Mouse (Mus musculus) liver, postnatal 0 days (tissue): ENCODE results near the gene Tax1bp3. TPM values are rescaled to one million over a fixed set of nuclear protein-coding genes. Genes with fewer than 3 reads are reported as not detected.

ENCODE experiments used
- ATAC-seq: fragments of 200-750 bp; cut with Nextera tagmentation; 2 replicates; pipeline ENCODE4 v1.8.0; 2017; ENCODE audit warnings: mild to moderate bottlenecking, moderate library complexity
- DNase-seq: peaks from one replicate; pipeline ENCODE4 v3.0.0-alpha.2; 2016
- H3K27ac ChIP-seq: fragments of 300-500 bp; sonication (generic); 2 replicates; pipeline ENCODE4 v1.5.1; 2014; ENCODE audit warnings: antibody characterized with exemption, moderate library complexity, mild to moderate bottlenecking, low read depth
- H3K27me3 ChIP-seq: fragments of 300-500 bp; sonication (generic); 2 replicates; pipeline ENCODE4 v1.6.1; 2014; ENCODE audit warnings: low read length, control low read depth, mixed read lengths; ENCODE audit not compliant: insufficient read depth
- H3K36me3 ChIP-seq: fragments of 300-500 bp; sonication (generic); replicated peaks from 2 replicates; pipeline ENCODE4 v1.6.1; 2014; ENCODE audit warnings: mild to moderate bottlenecking, control low read depth, low read length, moderate library complexity, mixed read lengths; ENCODE audit not compliant: insufficient read depth
- H3K4me1 ChIP-seq: fragments of 300-500 bp; sonication (generic); 2 replicates; pipeline ENCODE4 v1.6.1; 2014; ENCODE audit warnings: antibody characterized with exemption, mild to moderate bottlenecking, control low read depth; ENCODE audit not compliant: insufficient read depth
- H3K4me2 ChIP-seq: fragments of 300-500 bp; sonication (generic); 2 replicates; pipeline ENCODE4 v1.6.1; 2014; ENCODE audit warnings: low read depth, mild to moderate bottlenecking, low read length, moderate library complexity, mixed read lengths
- H3K4me3 ChIP-seq: fragments of 300-500 bp; sonication (generic); 2 replicates; pipeline ENCODE4 v1.5.1; 2014; ENCODE audit warnings: low read depth, low read length
- H3K9ac ChIP-seq: fragments of 300-500 bp; sonication (generic); replicated peaks from 2 replicates; pipeline ENCODE4 v1.6.1; 2014; ENCODE audit warnings: mild to moderate bottlenecking, moderate library complexity
- H3K9me3 ChIP-seq: fragments of 300-500 bp; sonication (generic); 2 replicates; pipeline ENCODE4 v1.6.1; 2016; ENCODE audit warnings: mild to moderate bottlenecking, control low read depth, low read length, mixed read lengths
- CTCF ChIP-seq: sonication (generic); IDR thresholded peaks from 2 replicates; pipeline ENCODE4 v1.5.1; 2016; ENCODE audit warnings: antibody characterized with exemption, low read depth
- EP300 ChIP-seq: IDR thresholded peaks from 2 replicates; pipeline ENCODE4 v1.6.1; 2016; ENCODE audit warnings: antibody characterized with exemption, low read depth, mild to moderate bottlenecking
- WGBS: fragments of 180-500 bp; shearing (Covaris S2); extraction: QIAGEN DNeasy Blood & Tissue Kit; methylation state at CpG from one replicate; pipeline ENCODE4 v1.1.7; 2014; ENCODE audit not compliant: insufficient replicate concordance; 5-methylcytosine and 5-hydroxymethylcytosine counted together
- polyA plus RNA-seq: library from polyadenylated mRNA; unstranded; fragments of >200 nt; fragmentation: Nextera tagmentation; extraction: Ambion mirVana; gene quantifications from 2 replicates; pipeline ENCODE4 v1.2.1, GENCODE M21; 2015

Tax1bp3 gene
- polyA plus RNA-seq, 1 experiment from 2014 or later: 35.6 TPM

GRCm38 (mm10) chr11:73230081-73230480, 53.2 kb downstream of the Tax1bp3 start:
- no peak for TF ChIP-seq CTCF
- no peak for TF ChIP-seq EP300
- Histone ChIP-seq H3K27me3 (no peaks in the 10 kb centered on the region), H3K4me1 (no peaks in the 10 kb centered on the region), H3K4me3 (no peak overlapping the region), H3K9me3 (no peaks in the 10 kb centered on the region), H3K36me3 (no peaks in the 10 kb centered on the region), H3K4me2 (no peak overlapping the region), H3K27ac (no peak overlapping the region), H3K9ac (no peak overlapping the region)
- no peak for ATAC-seq
- WGBS: 76% methylated on average over 5 of the region's 5 CpGs
- DNase-seq: no peak

DNA sequence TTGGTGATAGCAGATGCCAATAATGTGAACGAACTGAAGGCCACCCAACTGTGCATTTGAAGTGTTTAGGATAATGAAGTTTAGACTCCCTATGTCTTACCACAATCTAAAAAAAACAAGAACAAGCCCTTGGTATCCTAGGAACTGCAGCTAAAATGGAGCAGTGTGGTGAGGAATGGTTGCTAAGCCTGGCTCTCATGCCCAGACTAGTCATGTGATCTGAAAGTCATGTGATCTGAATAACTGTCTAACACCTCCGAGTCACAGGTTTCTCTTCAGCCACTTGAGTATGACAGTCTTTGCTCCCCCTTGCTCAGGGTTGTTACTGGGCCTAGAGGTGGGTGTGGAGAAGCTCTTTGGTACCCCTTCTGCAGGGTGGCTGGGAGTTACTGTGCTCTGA, 55.6 kb downstream of the Tax1bp3 start:
- TF ChIP-seq EP300 (no peak), CTCF (no peak)
- ATAC-seq: no peak
- H3K27me3 ChIP-seq: no peaks in the 10 kb centered on the region
- no peaks in the 10 kb centered on the region for H3K9me3 ChIP-seq
- WGBS: 53% methylated on average over 2 of the region's 2 CpGs
- H3K4me2 ChIP-seq: no peak overlapping the region
- no peak overlapping the region for H3K27ac ChIP-seq
- H3K4me1 ChIP-seq: no peaks in the 10 kb centered on the region; the same call in 1 of the 2 replicates
- no peaks in the 10 kb centered on the region for H3K36me3 ChIP-seq
- no peak for DNase-seq
- no peak overlapping the region for H3K9ac ChIP-seq
- H3K4me3 ChIP-seq: no peak overlapping the region

Other genes starting within 250 kb of the Tax1bp3 start
- gene Atp2a3, start 215.9 kb upstream of the Tax1bp3 start, polyA plus RNA-seq: 13.5 and 14.6 TPM in 2 replicates
- 7.0 and 7.9 TPM in 2 replicates for gene P2rx1, start 178.0 kb upstream of the Tax1bp3 start, polyA plus RNA-seq
- gene Camkk1, start 158.1 kb upstream of the Tax1bp3 start, polyA plus RNA-seq: 0.76 and 0.78 TPM in 2 replicates
- gene Ncbp3, start 129.3 kb upstream of the Tax1bp3 start, polyA plus RNA-seq: 2.7 TPM in 2 replicates
- gene Itgae, start 86.5 kb upstream of the Tax1bp3 start, polyA plus RNA-seq: 0.24 and 0.33 TPM in 2 replicates
- 4.6 and 5.3 TPM in 2 replicates for gene Haspin, start 38.8 kb upstream of the Tax1bp3 start, polyA plus RNA-seq
- gene P2rx5, start 16.7 kb upstream of the Tax1bp3 start, polyA plus RNA-seq: 0.11 and 0.21 TPM in 2 replicates
- 169 and 174 TPM in 2 replicates for gene Emc6, start within 50 bp of the Tax1bp3 start, polyA plus RNA-seq
- gene Ctns, start 22.0 kb downstream of the Tax1bp3 start, polyA plus RNA-seq: 7.3 and 8.4 TPM in 2 replicates
- 8.1 and 8.2 TPM in 2 replicates for gene Shpk, start 22.4 kb downstream of the Tax1bp3 start, polyA plus RNA-seq
- gene Trpv1, start 57.2 kb downstream of the Tax1bp3 start, polyA plus RNA-seq: 0.07 TPM in 2 replicates
- gene Trpv3, start 90.3 kb downstream of the Tax1bp3 start, polyA plus RNA-seq: 0.02 and 0.05 TPM in 2 replicates
- gene Aspa, start 152.5 kb downstream of the Tax1bp3 start, polyA plus RNA-seq: 9.1 and 10.2 TPM in 2 replicates
- 0.06 TPM in 1 of 2 replicates, not detected in the other for gene Gm49340, start 152.7 kb downstream of the Tax1bp3 start, polyA plus RNA-seq
- 3.1 and 3.9 TPM in 2 replicates for gene Spata22, start 152.7 kb downstream of the Tax1bp3 start, polyA plus RNA-seq
- 0.24 TPM in 1 of 2 replicates, not detected in the other for gene Olfr20, start 173.7 kb downstream of the Tax1bp3 start, polyA plus RNA-seq
- gene Olfr376, start 194.2 kb downstream of the Tax1bp3 start, polyA plus RNA-seq: not detected in 2 replicates
- gene Olfr1, start 222.5 kb downstream of the Tax1bp3 start, polyA plus RNA-seq: not detected in 2 replicates